ENCODE assay signal across 25 mouse cellular contexts in genomic region chr17:29673325-29673724, GRCm38 (mm10).
"Had no signal": no experiment of that assay in that cellular context is flagged by ENCODE, and none has a peak within 500 bp of the region (broad histone marks: within the 10 kb centered on the region; RNA-seq: fewer than 3 reads in every experiment).

No protein-coding gene starts in this region.

- H3K4me1 ChIP-seq: heart, embryonic 10.5 days; hindbrain, embryonic 10.5 days; hindbrain, embryonic 12.5 days; intestine, embryonic 15.5 days; limb, embryonic 10.5 days; limb, embryonic 12.5 days had no signal

- H3K4me2 ChIP-seq: heart, embryonic 12.5 days; hindbrain, embryonic 12.5 days; hindbrain, embryonic 14.5 days; intestine, embryonic 15.5 days; limb, embryonic 12.5 days had no signal

- H3K4me3 ChIP-seq: gastrocnemius, adult 2 months; heart, adult 2 months; heart, embryonic 10.5 days; heart, embryonic 12.5 days; hindbrain, embryonic 10.5 days; hindbrain, embryonic 12.5 days; intestine, embryonic 15.5 days; layer of hippocampus, adult 2 months; left cerebral cortex, adult 2 months; limb, embryonic 10.5 days; limb, embryonic 12.5 days had no signal

- H3K9me3 ChIP-seq: heart, embryonic 10.5 days; heart, embryonic 12.5 days; hindbrain, embryonic 10.5 days; hindbrain, embryonic 12.5 days; intestine, embryonic 15.5 days; limb, embryonic 10.5 days; limb, embryonic 12.5 days had no signal

- H3K9ac ChIP-seq: heart, embryonic 12.5 days; hindbrain, embryonic 12.5 days; hindbrain, embryonic 14.5 days; intestine, embryonic 15.5 days; limb, embryonic 12.5 days had no signal

- H3K27me3 ChIP-seq: heart, embryonic 12.5 days; hindbrain, embryonic 12.5 days; intestine, embryonic 15.5 days; limb, embryonic 12.5 days had no signal

- ATAC-seq: hindbrain, embryonic 16.5 days; inflammation-experienced regulatory T-cells, adult 6 months; intestine, embryonic 15.5 days; intestine, postnatal 0 days had no signal

- DNase-seq: gastrocnemius, adult 2 months; gastrocnemius, postnatal 10 days; gastrocnemius, postnatal 25 days; heart, adult 11 months; heart, adult 2 months; heart, postnatal 10 days; heart, postnatal 4 days; kidney, adult 18-20 months; kidney, adult 8-10 months; kidney, postnatal 10 days; kidney, postnatal 25 days; kidney, postnatal 4 days had no signal

- H3K27ac ChIP-seq: gastrocnemius, adult 2 months; heart, adult 2 months; heart, embryonic 10.5 days; hindbrain, embryonic 10.5 days; hindbrain, embryonic 12.5 days; hindbrain, embryonic 14.5 days; intestine, embryonic 15.5 days; layer of hippocampus, adult 2 months; left cerebral cortex, adult 2 months; limb, embryonic 10.5 days; limb, embryonic 12.5 days had no signal
